Mouse (Mus musculus) stomach, postnatal 0 days (tissue): ENCODE measurements at regions not wholly inside any gene's neighbourhood (a gene's known extent, or its start where the extent isn't known, plus 50 kb on each side); places are given as distances from the start of the nearest gene placed in this dataset.

Experiments used
- ATAC-seq: fragments of 200-750 bp; cut with Nextera tagmentation; 2 replicates; pipeline ENCODE4 v1.8.0; 2017; ENCODE audit not compliant: low FRiP score, low TSS enrichment
- DNase-seq: peaks from one replicate; pipeline ENCODE4 v3.0.0-alpha.2; 2016; ENCODE audit warnings: low spot score
- H3K27ac ChIP-seq: fragments of 300-500 bp; sonication (generic); replicated peaks from 2 replicates; pipeline ENCODE4 v1.5.1; 2014; ENCODE audit warnings: mild to moderate bottlenecking, control low read depth
- H3K27me3 ChIP-seq: fragments of 300-500 bp; sonication (generic); 2 replicates; pipeline ENCODE4 v1.6.1; 2014; ENCODE audit warnings: low read length; ENCODE audit not compliant: control insufficient read depth, insufficient read depth
- H3K36me3 ChIP-seq: fragments of 300-500 bp; sonication (generic); 2 replicates; pipeline ENCODE4 v1.6.1; 2014; ENCODE audit warnings: low read length, mixed read lengths; ENCODE audit not compliant: control insufficient read depth, insufficient read depth
- H3K4me1 ChIP-seq: fragments of 300-500 bp; sonication (generic); replicated peaks from 2 replicates; pipeline ENCODE4 v1.6.1; 2014; ENCODE audit warnings: antibody characterized with exemption; ENCODE audit not compliant: control insufficient read depth, insufficient read depth
- H3K4me2 ChIP-seq: fragments of 300-500 bp; sonication (generic); replicated peaks from 2 replicates; pipeline ENCODE4 v1.6.1; 2014; ENCODE audit warnings: low read depth, mild to moderate bottlenecking, control low read depth, moderate library complexity
- H3K4me3 ChIP-seq: fragments of 300-500 bp; sonication (generic); 2 replicates; pipeline ENCODE4 v1.5.1; 2014; ENCODE audit warnings: low read depth, low read length, control low read depth
- H3K9ac ChIP-seq: fragments of 300-500 bp; sonication (generic); 2 replicates; pipeline ENCODE4 v1.6.1; 2014; ENCODE audit warnings: mild to moderate bottlenecking, low read length, control low read depth, mixed read lengths
- H3K9me3 ChIP-seq: fragments of 300-500 bp; sonication (generic); 2 replicates; pipeline ENCODE4 v1.6.1; 2016; ENCODE audit warnings: low read length; ENCODE audit not compliant: control insufficient read depth
- CTCF ChIP-seq: IDR thresholded peaks from 2 replicates; pipeline ENCODE4 v1.5.1; 2016; ENCODE audit warnings: antibody characterized with exemption, low read depth, mild to moderate bottlenecking, moderate library complexity
- EP300 ChIP-seq: optimal IDR thresholded peaks from 2 replicates; pipeline ENCODE3; 2016; ENCODE audit warnings: antibody characterized with exemption
- WGBS: fragments of 180-500 bp; shearing (Covaris S2); extraction: QIAGEN DNeasy Blood & Tissue Kit; methylation state at CpG from one replicate; pipeline ENCODE4 v1.1.7; 2014; 5-methylcytosine and 5-hydroxymethylcytosine counted together

DNA sequence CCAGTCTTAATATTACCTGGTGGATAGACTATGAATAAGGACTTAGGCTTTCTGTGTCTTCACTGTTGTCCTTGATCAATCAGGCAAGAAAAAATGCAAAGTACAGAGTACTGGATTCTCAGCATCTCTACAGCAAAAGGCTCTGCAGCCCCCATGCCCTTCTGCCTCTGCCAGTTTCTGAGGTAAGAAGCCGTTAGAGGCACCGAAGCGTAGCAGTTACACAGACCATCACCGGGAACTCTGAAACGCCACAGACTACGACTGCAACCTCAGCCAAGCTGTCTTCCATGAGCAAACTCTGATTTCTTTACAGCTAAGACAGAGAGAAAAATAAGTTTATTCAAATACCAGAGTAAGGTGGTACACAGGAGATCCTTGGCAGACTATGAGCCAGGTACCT, 396.5 kb downstream of the Rwdd3 start:
- 93% methylated on average over 6 of the region's 6 CpGs for WGBS
- H3K36me3 ChIP-seq: no peaks in the 10 kb centered on the region
- H3K4me3 ChIP-seq: no peak overlapping the region
- H3K9me3 ChIP-seq: no peaks in the 10 kb centered on the region
- H3K4me1 ChIP-seq: no peaks in the 10 kb centered on the region
- H3K27ac ChIP-seq: no peak overlapping the region
- TF ChIP-seq CTCF (no peak), EP300 (no peak)
- no peaks in the 10 kb centered on the region for H3K27me3 ChIP-seq
- no peak for DNase-seq
- no peak for ATAC-seq
- H3K9ac ChIP-seq: no peak overlapping the region
- no peak overlapping the region for H3K4me2 ChIP-seq

DNA sequence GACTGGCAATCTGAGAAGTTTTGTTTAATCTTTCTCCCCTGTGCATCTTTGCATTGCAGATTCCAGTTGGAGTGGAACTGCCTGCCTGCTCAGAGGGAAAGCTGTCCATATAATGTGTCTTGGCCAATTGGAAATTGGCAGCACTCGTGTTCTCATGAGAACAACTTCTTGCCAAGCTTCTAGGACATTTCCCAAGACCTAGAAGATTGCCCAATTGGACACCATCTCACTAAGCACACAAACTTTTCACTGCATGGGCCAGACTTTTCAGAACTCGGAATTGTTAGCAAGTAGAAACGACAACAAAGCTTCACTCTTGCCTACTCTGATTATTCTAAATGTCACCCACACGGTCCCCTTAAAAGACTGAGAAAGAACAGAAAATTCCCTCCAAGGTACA, 409.8 kb downstream of the Rwdd3 start:
- no peak overlapping the region for H3K27ac ChIP-seq
- no peaks in the 10 kb centered on the region for H3K9me3 ChIP-seq
- DNase-seq (no peak), ATAC-seq (no peak)
- WGBS: 52% methylated on average over 4 of the region's 4 CpGs
- TF ChIP-seq CTCF (no peak), EP300 (no peak)
- H3K27me3 ChIP-seq: no peaks in the 10 kb centered on the region
- no peaks in the 10 kb centered on the region for H3K4me1 ChIP-seq
- no peak overlapping the region for H3K9ac ChIP-seq
- H3K36me3 ChIP-seq: no peaks in the 10 kb centered on the region
- H3K4me2 ChIP-seq: no peak overlapping the region
- H3K4me3 ChIP-seq: no peak overlapping the region

GRCm38 (mm10) chr3:120761223-120761622, 410.3 kb downstream of the Rwdd3 start:
- Histone ChIP-seq H3K4me2 (no peak overlapping the region), H3K27me3 (no peaks in the 10 kb centered on the region), H3K36me3 (no peaks in the 10 kb centered on the region), H3K4me1 (no peaks in the 10 kb centered on the region), H3K4me3 (no peak overlapping the region), H3K9ac (no peak overlapping the region), H3K27ac (no peak overlapping the region), H3K9me3 (no peaks in the 10 kb centered on the region)
- DNase-seq (no peak), ATAC-seq (no peak)
- no peak for TF ChIP-seq EP300
- no peak for TF ChIP-seq CTCF
- WGBS: 88% methylated on average over 3 of the region's 3 CpGs

DNA sequence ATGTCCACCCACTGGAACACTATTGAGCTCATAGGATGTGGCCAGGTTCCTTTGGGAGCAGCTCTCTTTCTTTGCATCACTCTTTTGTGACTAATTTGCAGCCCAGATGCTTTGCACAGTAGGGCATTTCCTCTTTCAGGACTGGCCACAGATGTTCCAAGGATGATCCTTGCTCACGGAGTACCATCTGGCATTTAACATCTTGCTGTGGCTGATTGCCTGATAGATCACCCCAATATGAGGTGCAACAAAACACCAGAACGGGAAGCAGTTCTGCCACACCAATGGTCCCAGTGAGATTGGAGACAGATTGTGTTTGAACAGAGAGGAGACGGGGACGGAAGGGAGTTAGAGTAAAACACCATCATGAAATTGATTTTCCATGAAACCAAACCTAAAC, 423.0 kb downstream of the Rwdd3 start:
- DNase-seq (no peak), ATAC-seq (no peak)
- WGBS: 82% methylated on average over 4 of the region's 4 CpGs
- Histone ChIP-seq H3K27ac (no peak overlapping the region), H3K4me3 (no peak overlapping the region), H3K36me3 (no peaks in the 10 kb centered on the region), H3K27me3 (no peaks in the 10 kb centered on the region), H3K4me1 (no peaks in the 10 kb centered on the region), H3K9me3 (no peaks in the 10 kb centered on the region), H3K4me2 (no peak overlapping the region), H3K9ac (no peak overlapping the region)
- TF ChIP-seq EP300 (no peak), CTCF (no peak)

- Histone ChIP-seq H3K4me2 (no peak overlapping the region), H3K4me3 (no peak overlapping the region), H3K27ac (no peak overlapping the region), H3K27me3 (no peaks in the 10 kb centered on the region), H3K9me3 (no peaks in the 10 kb centered on the region), H3K36me3 (no peaks in the 10 kb centered on the region), H3K4me1 (no peaks in the 10 kb centered on the region), H3K9ac (no peak overlapping the region)
- 92% methylated on average over 4 of the region's 4 CpGs for WGBS
- no peak for TF ChIP-seq EP300
- peak; percentile 61 for TF ChIP-seq CTCF
- ATAC-seq (no peak), DNase-seq (peak; percentile 18)
Measured at GRCm38 (mm10) chr3:120747678-120748077, 423.8 kb downstream of the Rwdd3 start.

DNA sequence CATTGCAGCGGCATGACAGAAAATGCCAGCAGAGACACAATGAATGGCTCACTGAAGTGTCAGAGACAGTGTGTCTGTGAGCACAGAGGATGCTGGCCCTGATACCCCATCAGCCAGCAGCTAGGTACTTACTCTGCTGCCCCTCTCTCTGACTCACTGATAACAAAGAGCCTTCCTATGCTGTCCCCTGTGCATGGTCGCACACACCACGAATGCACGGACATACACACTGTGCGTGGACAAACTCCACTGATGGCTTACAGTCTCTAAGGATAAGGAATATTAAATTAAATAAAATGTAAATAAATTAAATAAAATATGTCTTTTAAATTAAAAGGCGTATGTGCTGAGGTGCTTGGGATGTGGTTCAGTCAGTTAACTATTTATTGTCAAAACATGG, 438.2 kb downstream of the Rwdd3 start:
- Histone ChIP-seq H3K4me3 (no peak overlapping the region), H3K9me3 (no peaks in the 10 kb centered on the region), H3K27me3 (no peaks in the 10 kb centered on the region), H3K9ac (no peak overlapping the region), H3K4me2 (no peak overlapping the region), H3K27ac (no peak overlapping the region), H3K4me1 (no peaks in the 10 kb centered on the region), H3K36me3 (no peaks in the 10 kb centered on the region)
- 95% methylated on average over 6 of the region's 6 CpGs for WGBS
- DNase-seq: no peak
- no peak for ATAC-seq
- TF ChIP-seq CTCF: no peak
- TF ChIP-seq EP300: no peak
